Mouse (Mus musculus): Measurements from ENCODE around the gene Akap5. TPM values are rescaled to one million over a fixed set of nuclear protein-coding genes. Genes with fewer than 3 reads are reported as not detected.
A peak's percentile ranks its signal among the peaks of the same experiment; 100 is the strongest.

Gene Akap5
- polyA plus RNA-seq, 1 experiment from 2014 or later, result 0.98 TPM

- peak overlapping the region; percentile 99 for H3K9ac ChIP-seq
- no peaks in the 10 kb centered on the region for H3K27me3 ChIP-seq (replicated peaks)
- H3K4me3 ChIP-seq, result peak overlapping the region; percentile 96
- no peaks in the 10 kb centered on the region for H3K9me3 ChIP-seq (replicated peaks)
- 0 out of 2 replicates have a peak, but pooled peaks cover 5% of the 10 kb centered on the region for H3K36me3 ChIP-seq
- peaks cover 74% of the 10 kb centered on the region for H3K4me1 ChIP-seq
- peak overlapping the region; percentile 94 for H3K4me2 ChIP-seq
- under 1% methylated on average over 63 of the region's 63 CpGs for WGBS (ENCODE audit: insufficient replicate concordance)
- ATAC-seq, result peak; percentile 66
- H3K27ac ChIP-seq, result peak overlapping the region; percentile 99
Observed at GRCm38 (mm10) chr12:76370831-76371571, 46.3 kb downstream of the Akap5 start.

- Histone ChIP-seq H3K9ac (peak overlapping the region; percentile 99), H3K36me3 (0 out of 2 replicates have a peak, but pooled peaks cover 6% of the 10 kb centered on the region), H3K4me2 (peak overlapping the region; percentile 94), H3K4me1 (peaks cover 74% of the 10 kb centered on the region), H3K27ac (peak overlapping the region; percentile 99), H3K9me3 (replicated peaks) (no peaks in the 10 kb centered on the region), H3K4me3 (peak overlapping the region; percentile 96), H3K27me3 (replicated peaks) (no peaks in the 10 kb centered on the region)
- 22% methylated on average over 7 of the region's 7 CpGs for WGBS (ENCODE audit: insufficient replicate concordance)
- no peak for ATAC-seq
Observed at GRCm38 (mm10) chr12:76372046-76372445, 47.4 kb downstream of the Akap5 start.

- no peak for ATAC-seq
- peak overlapping the region; percentile 99 for H3K27ac ChIP-seq
- 49% methylated on average over 6 of the region's 7 CpGs for WGBS (ENCODE audit: insufficient replicate concordance)
- H3K9ac ChIP-seq, result peak overlapping the region; percentile 99
- no peaks in the 10 kb centered on the region for H3K27me3 ChIP-seq (replicated peaks)
- peak overlapping the region; percentile 94 for H3K4me2 ChIP-seq
- H3K4me3 ChIP-seq, result peak overlapping the region; percentile 96
- H3K36me3 ChIP-seq, result peaks cover 7% of the 10 kb centered on the region; the same call in 1 of the 2 replicates
- no peaks in the 10 kb centered on the region for H3K9me3 ChIP-seq (replicated peaks)
- H3K4me1 ChIP-seq, result peaks cover 74% of the 10 kb centered on the region
Observed at GRCm38 (mm10) chr12:76372881-76373818, 48.5 kb downstream of the Akap5 start.

- Histone ChIP-seq H3K4me1 (peaks cover 74% of the 10 kb centered on the region), H3K27ac (peak overlapping the region; percentile 67), H3K4me3 (no peak overlapping the region), H3K9ac (0 out of 2 replicates have a peak overlapping the region, but pooled peaks have one; percentile 3), H3K36me3 (peaks cover 7% of the 10 kb centered on the region; the same call in 1 of the 2 replicates), H3K9me3 (replicated peaks) (no peaks in the 10 kb centered on the region), H3K27me3 (replicated peaks) (no peaks in the 10 kb centered on the region), H3K4me2 (peak overlapping the region; percentile 50)
- ATAC-seq, result no peak
- WGBS (ENCODE audit: insufficient replicate concordance), result 67% methylated on average over 6 of the region's 6 CpGs
Observed at GRCm38 (mm10) chr12:76373991-76374390, 49.3 kb downstream of the Akap5 start.

- 0 out of 2 replicates have a peak overlapping the region, but pooled peaks have one; percentile 2 for H3K4me3 ChIP-seq
Observed at GRCm38 (mm10) chr12:76374911-76375310, 50.2 kb downstream of the Akap5 start.

GRCm38 (mm10) chr12:76375506-76375905 lies 50.8 kb downstream of the Akap5 start:
- H3K9ac ChIP-seq, result peak overlapping the region; percentile 36
- H3K36me3 ChIP-seq, result peaks cover 11% of the 10 kb centered on the region
- peaks cover 87% of the 10 kb centered on the region for H3K4me1 ChIP-seq
- H3K9me3 ChIP-seq (replicated peaks), result no peaks in the 10 kb centered on the region
- H3K27me3 ChIP-seq (replicated peaks), result no peaks in the 10 kb centered on the region
- WGBS (ENCODE audit: insufficient replicate concordance), result 15% methylated on average over 3 of the region's 3 CpGs
- H3K4me2 ChIP-seq, result peak overlapping the region; percentile 50
- H3K4me3 ChIP-seq, result peak overlapping the region; percentile 2; the same call in 1 of the 2 replicates
- H3K27ac ChIP-seq, result peak overlapping the region; percentile 67
- ATAC-seq, result peak; percentile 80

More at GRCm38 (mm10) chr12:76374911-76375310, 50.2 kb downstream of the Akap5 start:
- H3K27me3 ChIP-seq (replicated peaks), result no peaks in the 10 kb centered on the region
- peaks cover 81% of the 10 kb centered on the region for H3K4me1 ChIP-seq
- ATAC-seq, result no peak
- H3K9ac ChIP-seq, result peak overlapping the region; percentile 36; the same call in 1 of the 2 replicates
- peak overlapping the region; percentile 50 for H3K4me2 ChIP-seq
- H3K27ac ChIP-seq, result peak overlapping the region; percentile 67
- no peaks in the 10 kb centered on the region for H3K9me3 ChIP-seq (replicated peaks)
- peaks cover 7% of the 10 kb centered on the region; the same call in 1 of the 2 replicates for H3K36me3 ChIP-seq
- WGBS (ENCODE audit: insufficient replicate concordance), result 52% methylated on average over 4 of the region's 4 CpGs

GRCm38 (mm10) chr12:76376649-76377048 lies 52.0 kb downstream of the Akap5 start:
- peaks cover 22% of the 10 kb centered on the region for H3K36me3 ChIP-seq
- ATAC-seq, result peak; percentile 40
- no peak overlapping the region for H3K4me3 ChIP-seq
- peak overlapping the region; percentile 67 for H3K27ac ChIP-seq
- H3K4me2 ChIP-seq, result peak overlapping the region; percentile 50
- H3K9me3 ChIP-seq (replicated peaks), result no peaks in the 10 kb centered on the region
- H3K9ac ChIP-seq, result peak overlapping the region; percentile 36
- no peaks in the 10 kb centered on the region for H3K27me3 ChIP-seq (replicated peaks)
- H3K4me1 ChIP-seq, result peaks cover 89% of the 10 kb centered on the region
- WGBS (ENCODE audit: insufficient replicate concordance), result 22% methylated on average over 7 of the region's 7 CpGs

GRCm38 (mm10) chr12:76377059-76377458 lies 52.4 kb downstream of the Akap5 start:
- Histone ChIP-seq H3K9ac (no peak overlapping the region), H3K36me3 (peaks cover 24% of the 10 kb centered on the region), H3K27ac (peak overlapping the region; percentile 67), H3K4me2 (0 out of 2 replicates have a peak overlapping the region, but pooled peaks have one; percentile 6), H3K4me1 (peaks cover 85% of the 10 kb centered on the region), H3K9me3 (replicated peaks) (no peaks in the 10 kb centered on the region), H3K4me3 (no peak overlapping the region), H3K27me3 (replicated peaks) (no peaks in the 10 kb centered on the region)
- no peak for ATAC-seq
- WGBS (ENCODE audit: insufficient replicate concordance), result 91% methylated on average over 6 of the region's 6 CpGs

- no peak overlapping the region for H3K4me2 ChIP-seq
- no peak overlapping the region for H3K9ac ChIP-seq
- no peaks in the 10 kb centered on the region for H3K27me3 ChIP-seq (replicated peaks)
- H3K36me3 ChIP-seq, result peaks cover 25% of the 10 kb centered on the region
- no peaks in the 10 kb centered on the region for H3K9me3 ChIP-seq (replicated peaks)
- H3K4me1 ChIP-seq, result peaks cover 78% of the 10 kb centered on the region
- 86% methylated on average over 3 of the region's 3 CpGs for whole genome bisulfite sequencing (ENCODE audit: insufficient replicate concordance)
- no peak overlapping the region for H3K4me3 ChIP-seq
- no peak for ATAC-seq
- H3K27ac ChIP-seq, result no peak overlapping the region
Observed at GRCm38 (mm10) chr12:76377726-76378125, 53.0 kb downstream of the Akap5 start.

- Histone ChIP-seq H3K27me3 (replicated peaks) (no peaks in the 10 kb centered on the region), H3K4me1 (peaks cover 72% of the 10 kb centered on the region), H3K9ac (no peak overlapping the region), H3K4me3 (no peak overlapping the region), H3K27ac (no peak overlapping the region), H3K4me2 (no peak overlapping the region), H3K9me3 (replicated peaks) (no peaks in the 10 kb centered on the region), H3K36me3 (peaks cover 34% of the 10 kb centered on the region)
- no peak for ATAC-seq
- WGBS (ENCODE audit: insufficient replicate concordance), result 80% methylated on average over 5 of the region's 5 CpGs
Observed at GRCm38 (mm10) chr12:76378556-76378955, 53.9 kb downstream of the Akap5 start.

- Histone ChIP-seq H3K4me3 (no peak overlapping the region), H3K9me3 (replicated peaks) (no peaks in the 10 kb centered on the region), H3K4me1 (peaks cover 56% of the 10 kb centered on the region), H3K9ac (no peak overlapping the region), H3K27me3 (replicated peaks) (no peaks in the 10 kb centered on the region), H3K27ac (no peak overlapping the region), H3K4me2 (no peak overlapping the region), H3K36me3 (peaks cover 42% of the 10 kb centered on the region)
- 64% methylated on average over 7 of the region's 7 CpGs for WGBS (ENCODE audit: insufficient replicate concordance)
- no peak for ATAC-seq
Observed at GRCm38 (mm10) chr12:76380151-76380550, 55.5 kb downstream of the Akap5 start.

Data from liver, embryonic 12.5 days (tissue).